Mouse (Mus musculus) forebrain, embryonic 14.5 days (tissue): ENCODE measurements around the gene Plekhh1. TPM values are rescaled to one million over a fixed set of nuclear protein-coding genes. Genes with fewer than 3 reads are reported as not detected.

Experiments
- ATAC-seq: fragments of 200-750 bp; cut with Nextera tagmentation; 2 replicates; pipeline ENCODE4 v1.8.0; 2017; ENCODE audit warnings: mild to moderate bottlenecking, moderate library complexity
- DNase-seq: peaks from one replicate; pipeline ENCODE4 v3.0.0-alpha.2; 2015; ENCODE audit warnings: low spot score
- H3K27ac ChIP-seq: fragments of 300-500 bp; sonication (generic); 2 replicates; pipeline ENCODE4 v1.5.1; 2014; ENCODE audit warnings: low read depth, mild to moderate bottlenecking, control low read depth, low read length, moderate library complexity
- H3K27me3 ChIP-seq: fragments of 300-500 bp; sonication (generic); replicated peaks from 2 replicates; pipeline ENCODE4 v1.6.1; 2014; ENCODE audit warnings: low read length, control low read depth, mixed read lengths; ENCODE audit not compliant: control insufficient read depth, insufficient read depth
- H3K36me3 ChIP-seq: fragments of 300-500 bp; sonication (generic); 2 replicates; pipeline ENCODE4 v1.6.1; 2014; ENCODE audit warnings: low read length, control low read depth; ENCODE audit not compliant: control insufficient read depth, insufficient read depth
- H3K4me1 ChIP-seq: fragments of 300-500 bp; sonication (generic); 2 replicates; pipeline ENCODE4 v1.6.1; 2014; ENCODE audit warnings: antibody characterized with exemption, low read length, control low read depth; ENCODE audit not compliant: control insufficient read depth, insufficient read depth
- H3K4me2 ChIP-seq: fragments of 300-500 bp; sonication (generic); 2 replicates; pipeline ENCODE4 v1.6.1; 2014; ENCODE audit warnings: mild to moderate bottlenecking, control low read depth, low read length
- H3K4me3 ChIP-seq: fragments of 300-500 bp; sonication (generic); 2 replicates; pipeline ENCODE4 v1.5.1; 2014; ENCODE audit warnings: low read depth, low read length, control low read depth
- H3K9ac ChIP-seq: fragments of 300-500 bp; sonication (generic); 2 replicates; pipeline ENCODE4 v1.6.1; 2014; ENCODE audit warnings: mild to moderate bottlenecking, low read length, control low read depth, moderate library complexity
- H3K9me3 ChIP-seq: fragments of 300-500 bp; sonication (generic); replicated peaks from 2 replicates; pipeline ENCODE4 v1.6.1; 2016; ENCODE audit warnings: low read length, control low read depth, mixed read lengths; ENCODE audit not compliant: control insufficient read depth
- WGBS: fragments of 180-500 bp; shearing (Covaris S2); extraction: QIAGEN DNeasy Blood & Tissue Kit; methylation state at CpG from one replicate; pipeline ENCODE4 v1.1.7; 2014; 5-methylcytosine and 5-hydroxymethylcytosine counted together
- polyA plus RNA-seq: library from polyadenylated mRNA; unstranded; fragments of >200 nt; fragmentation: Nextera tagmentation; extraction: Ambion mirVana; gene quantifications from 2 replicates; pipeline ENCODE4 v1.2.1, GENCODE M21; 2014

Plekhh1 gene
- polyA plus RNA-seq, 1 experiment from 2014 or later, result 1.3 TPM

- 87% methylated on average over 8 of the region's 8 CpGs for WGBS
- no peak overlapping the region for H3K27ac ChIP-seq
- H3K4me2 ChIP-seq, result no peak overlapping the region
- H3K9me3 ChIP-seq, result no peaks in the 10 kb centered on the region
- H3K4me3 ChIP-seq, result no peak overlapping the region
- H3K4me1 ChIP-seq, result no peaks in the 10 kb centered on the region
- H3K27me3 ChIP-seq, result no peaks in the 10 kb centered on the region
- H3K36me3 ChIP-seq, result peaks cover 6% of the 10 kb centered on the region; the same call in 1 of the 2 replicates
- no peak for ATAC-seq
- DNase-seq, result no peak
- no peak overlapping the region for H3K9ac ChIP-seq
Measured at GRCm38 (mm10) chr12:79044668-79045067, 15.7 kb downstream of the Plekhh1 start.

GRCm38 (mm10) chr12:79046171-79046570 is 17.2 kb downstream of the Plekhh1 start:
- no peak overlapping the region for H3K4me3 ChIP-seq
- 54% methylated on average over 6 of the region's 6 CpGs for WGBS
- no peaks in the 10 kb centered on the region for H3K27me3 ChIP-seq
- peaks cover 1% of the 10 kb centered on the region; the same call in 1 of the 2 replicates for H3K36me3 ChIP-seq
- H3K4me2 ChIP-seq, result no peak overlapping the region
- ATAC-seq, result no peak
- no peak overlapping the region for H3K27ac ChIP-seq
- no peaks in the 10 kb centered on the region for H3K4me1 ChIP-seq
- H3K9me3 ChIP-seq, result no peaks in the 10 kb centered on the region
- no peak overlapping the region for H3K9ac ChIP-seq
- peak; percentile 50 for DNase-seq

GRCm38 (mm10) chr12:79047203-79047602 is 18.2 kb downstream of the Plekhh1 start:
- Histone ChIP-seq H3K27ac (no peak overlapping the region), H3K9ac (no peak overlapping the region), H3K4me3 (no peak overlapping the region), H3K4me2 (no peak overlapping the region), H3K4me1 (no peaks in the 10 kb centered on the region), H3K27me3 (no peaks in the 10 kb centered on the region), H3K9me3 (no peaks in the 10 kb centered on the region), H3K36me3 (no peaks in the 10 kb centered on the region)
- no peak for DNase-seq
- WGBS, result 86% methylated on average over 7 of the region's 7 CpGs
- no peak for ATAC-seq

GRCm38 (mm10) chr12:79048898-79049297 is 19.9 kb downstream of the Plekhh1 start:
- Histone ChIP-seq H3K27ac (no peak overlapping the region), H3K4me2 (no peak overlapping the region), H3K27me3 (no peaks in the 10 kb centered on the region), H3K36me3 (0 out of 2 replicates have a peak, but pooled peaks cover 5% of the 10 kb centered on the region), H3K4me3 (no peak overlapping the region), H3K9me3 (no peaks in the 10 kb centered on the region), H3K9ac (no peak overlapping the region), H3K4me1 (no peaks in the 10 kb centered on the region)
- 84% methylated on average over 1 of the region's 1 CpGs for WGBS
- ATAC-seq (no peak), DNase-seq (no peak)

GRCm38 (mm10) chr12:79049807-79050206 is 20.8 kb downstream of the Plekhh1 start:
- H3K9me3 ChIP-seq, result no peaks in the 10 kb centered on the region
- H3K9ac ChIP-seq, result no peak overlapping the region
- no peak overlapping the region for H3K4me3 ChIP-seq
- H3K27me3 ChIP-seq, result no peaks in the 10 kb centered on the region
- no peak overlapping the region for H3K4me2 ChIP-seq
- ATAC-seq (no peak), DNase-seq (no peak)
- WGBS, result 73% methylated on average over 2 of the region's 2 CpGs
- H3K27ac ChIP-seq, result no peak overlapping the region
- H3K36me3 ChIP-seq, result peaks cover 12% of the 10 kb centered on the region; the same call in 1 of the 2 replicates
- H3K4me1 ChIP-seq, result no peaks in the 10 kb centered on the region

- Histone ChIP-seq H3K9me3 (no peaks in the 10 kb centered on the region), H3K9ac (no peak overlapping the region), H3K27ac (no peak overlapping the region), H3K4me3 (no peak overlapping the region), H3K4me2 (no peak overlapping the region), H3K4me1 (no peaks in the 10 kb centered on the region), H3K27me3 (no peaks in the 10 kb centered on the region), H3K36me3 (peaks cover 18% of the 10 kb centered on the region; the same call in 1 of the 2 replicates)
- ATAC-seq (no peak), DNase-seq (no peak)
- 81% methylated on average over 3 of the region's 3 CpGs for WGBS
Measured at GRCm38 (mm10) chr12:79050545-79051212, 21.7 kb downstream of the Plekhh1 start.

- Histone ChIP-seq H3K36me3 (peaks cover 18% of the 10 kb centered on the region; the same call in 1 of the 2 replicates), H3K9ac (no peak overlapping the region), H3K27me3 (no peaks in the 10 kb centered on the region), H3K4me2 (no peak overlapping the region), H3K4me3 (no peak overlapping the region), H3K27ac (no peak overlapping the region), H3K9me3 (no peaks in the 10 kb centered on the region), H3K4me1 (no peaks in the 10 kb centered on the region)
- peak; percentile 11 for DNase-seq
- WGBS, result 81% methylated on average over 2 of the region's 2 CpGs
- ATAC-seq, result no peak
Measured at GRCm38 (mm10) chr12:79052073-79052472, 23.1 kb downstream of the Plekhh1 start.

GRCm38 (mm10) chr12:79055276-79055675 is 26.3 kb downstream of the Plekhh1 start:
- DNase-seq, result no peak
- no peak overlapping the region for H3K9ac ChIP-seq
- H3K4me2 ChIP-seq, result no peak overlapping the region
- 91% methylated on average over 7 of the region's 7 CpGs for WGBS
- H3K4me1 ChIP-seq, result no peaks in the 10 kb centered on the region
- ATAC-seq, result no peak
- H3K9me3 ChIP-seq, result no peaks in the 10 kb centered on the region
- no peak overlapping the region for H3K4me3 ChIP-seq
- no peak overlapping the region for H3K27ac ChIP-seq
- no peaks in the 10 kb centered on the region for H3K27me3 ChIP-seq
- H3K36me3 ChIP-seq, result peaks cover 18% of the 10 kb centered on the region; the same call in 1 of the 2 replicates

- H3K27me3 ChIP-seq, result no peaks in the 10 kb centered on the region
- no peak overlapping the region for H3K9ac ChIP-seq
- no peak overlapping the region for H3K4me2 ChIP-seq
- no peak overlapping the region for H3K27ac ChIP-seq
- H3K9me3 ChIP-seq, result no peaks in the 10 kb centered on the region
- no peaks in the 10 kb centered on the region for H3K4me1 ChIP-seq
- WGBS, result 77% methylated on average over 6 of the region's 6 CpGs
- H3K4me3 ChIP-seq, result no peak overlapping the region
- no peak for DNase-seq
- peaks cover 13% of the 10 kb centered on the region; the same call in 1 of the 2 replicates for H3K36me3 ChIP-seq
- no peak for ATAC-seq
Measured at GRCm38 (mm10) chr12:79059573-79059972, 30.6 kb downstream of the Plekhh1 start.
